Mouse (Mus musculus) lung, embryonic 15.5 days (tissue): ENCODE results near the gene Palm2. TPM values are rescaled to one million over a fixed set of nuclear protein-coding genes. Genes with fewer than 3 reads are reported as not detected.

ENCODE experiments used
- ATAC-seq: fragments of 200-750 bp; cut with Nextera tagmentation; 2 replicates; pipeline ENCODE4 v1.8.0; 2017; ENCODE audit warnings: moderate number of reproducible peaks, borderline replicate concordance; ENCODE audit not compliant: low FRiP score, low TSS enrichment; ENCODE audit errors: extremely low read depth
- H3K27ac ChIP-seq: fragments of 300-500 bp; sonication (generic); 2 replicates; pipeline ENCODE4 v1.5.1; 2015; ENCODE audit warnings: moderate library complexity, mild to moderate bottlenecking, inconsistent platforms
- H3K27me3 ChIP-seq: fragments of 300-500 bp; sonication (generic); 2 replicates; pipeline ENCODE4 v1.6.1; 2015; ENCODE audit warnings: inconsistent platforms
- H3K36me3 ChIP-seq: fragments of 300-500 bp; sonication (generic); 2 replicates; pipeline ENCODE4 v1.6.1; 2015; ENCODE audit warnings: inconsistent platforms
- H3K4me1 ChIP-seq: fragments of 300-500 bp; sonication (generic); 2 replicates; pipeline ENCODE4 v1.6.1; 2015; ENCODE audit warnings: inconsistent platforms
- H3K4me2 ChIP-seq: fragments of 300-500 bp; sonication (generic); 2 replicates; pipeline ENCODE4 v1.6.1; 2015; ENCODE audit warnings: inconsistent platforms, mild to moderate bottlenecking, moderate library complexity
- H3K4me3 ChIP-seq: fragments of 300-500 bp; sonication (generic); 2 replicates; pipeline ENCODE4 v1.5.1; 2015; ENCODE audit warnings: mild to moderate bottlenecking, inconsistent platforms
- H3K9ac ChIP-seq: fragments of 300-500 bp; sonication (generic); 2 replicates; pipeline ENCODE4 v1.6.1; 2015; ENCODE audit warnings: inconsistent platforms
- H3K9me3 ChIP-seq: fragments of 300-500 bp; sonication (generic); 2 replicates; pipeline ENCODE4 v1.6.1; 2016; ENCODE audit warnings: inconsistent platforms
- WGBS: fragments of 180-500 bp; shearing (Covaris S2); methylation state at CpG from one replicate; pipeline ENCODE4 v1.1.7; 2015; 5-methylcytosine and 5-hydroxymethylcytosine counted together
- polyA plus RNA-seq: library from polyadenylated mRNA; unstranded; fragments of >200 nt; fragmentation: Nextera tagmentation; extraction: Ambion mirVana; gene quantifications from 2 replicates; pipeline ENCODE4 v1.2.1, GENCODE M21; 2015

Palm2 gene
- polyA plus RNA-seq, 1 experiment from 2014 or later = 8.0 TPM

- H3K4me1 ChIP-seq = no peaks in the 10 kb centered on the region
- no peak overlapping the region for H3K4me3 ChIP-seq
- WGBS = 52% methylated on average over 1 of the region's 1 CpGs
- no peak for ATAC-seq
- no peak overlapping the region for H3K9ac ChIP-seq
- H3K27ac ChIP-seq = no peak overlapping the region
- H3K9me3 ChIP-seq = no peaks in the 10 kb centered on the region
- H3K27me3 ChIP-seq = no peaks in the 10 kb centered on the region
- H3K36me3 ChIP-seq = peaks cover 3% of the 10 kb centered on the region; the same call in 1 of the 2 replicates
- H3K4me2 ChIP-seq = no peak overlapping the region
Measured at GRCm38 (mm10) chr4:57655966-57656365, 221.9 kb downstream of the Palm2 start.

GRCm38 (mm10) chr4:57656388-57656787 is 222.3 kb downstream of the Palm2 start:
- H3K4me1 ChIP-seq = no peaks in the 10 kb centered on the region
- WGBS = 85% methylated on average over 12 of the region's 12 CpGs
- H3K4me3 ChIP-seq = no peak overlapping the region
- H3K4me2 ChIP-seq = no peak overlapping the region
- peaks cover 3% of the 10 kb centered on the region; the same call in 1 of the 2 replicates for H3K36me3 ChIP-seq
- H3K9ac ChIP-seq = no peak overlapping the region
- H3K9me3 ChIP-seq = no peaks in the 10 kb centered on the region
- no peak for ATAC-seq
- H3K27me3 ChIP-seq = no peaks in the 10 kb centered on the region
- H3K27ac ChIP-seq = no peak overlapping the region

- no peaks in the 10 kb centered on the region for H3K9me3 ChIP-seq
- no peak overlapping the region for H3K9ac ChIP-seq
- WGBS = 92% methylated on average over 3 of the region's 3 CpGs
- ATAC-seq = no peak
- H3K4me3 ChIP-seq = no peak overlapping the region
- H3K27ac ChIP-seq = no peak overlapping the region
- no peak overlapping the region for H3K4me2 ChIP-seq
- peaks cover 3% of the 10 kb centered on the region; the same call in 1 of the 2 replicates for H3K36me3 ChIP-seq
- H3K27me3 ChIP-seq = no peaks in the 10 kb centered on the region
- no peaks in the 10 kb centered on the region for H3K4me1 ChIP-seq
Measured at GRCm38 (mm10) chr4:57656861-57657260, 222.8 kb downstream of the Palm2 start.

GRCm38 (mm10) chr4:57660470-57660869 is 226.4 kb downstream of the Palm2 start:
- no peak overlapping the region for H3K27ac ChIP-seq
- no peak overlapping the region for H3K4me3 ChIP-seq
- no peak overlapping the region for H3K9ac ChIP-seq
- no peaks in the 10 kb centered on the region for H3K9me3 ChIP-seq
- ATAC-seq = no peak
- no peaks in the 10 kb centered on the region for H3K4me1 ChIP-seq
- WGBS = 20% methylated on average over 4 of the region's 4 CpGs
- H3K36me3 ChIP-seq = 0 out of 2 replicates have a peak, but pooled peaks cover 3% of the 10 kb centered on the region
- no peaks in the 10 kb centered on the region for H3K27me3 ChIP-seq
- no peak overlapping the region for H3K4me2 ChIP-seq

- no peak overlapping the region for H3K27ac ChIP-seq
- H3K27me3 ChIP-seq = no peaks in the 10 kb centered on the region
- H3K4me1 ChIP-seq = no peaks in the 10 kb centered on the region
- no peaks in the 10 kb centered on the region for H3K36me3 ChIP-seq
- H3K4me2 ChIP-seq = no peak overlapping the region
- no peak overlapping the region for H3K4me3 ChIP-seq
- no peaks in the 10 kb centered on the region for H3K9me3 ChIP-seq
- no peak overlapping the region for H3K9ac ChIP-seq
- ATAC-seq = no peak
- 64% methylated on average over 3 of the region's 3 CpGs for whole genome bisulfite sequencing
Measured at GRCm38 (mm10) chr4:57666101-57666500, 232.1 kb downstream of the Palm2 start.

- H3K27ac ChIP-seq = no peak overlapping the region
- H3K27me3 ChIP-seq = no peaks in the 10 kb centered on the region
- 44% methylated on average over 7 of the region's 7 CpGs for WGBS
- H3K4me1 ChIP-seq = peaks cover 30% of the 10 kb centered on the region
- H3K9me3 ChIP-seq = no peaks in the 10 kb centered on the region
- no peaks in the 10 kb centered on the region for H3K36me3 ChIP-seq
- H3K4me3 ChIP-seq = no peak overlapping the region
- H3K9ac ChIP-seq = no peak overlapping the region
- no peak for ATAC-seq
- no peak overlapping the region for H3K4me2 ChIP-seq
Measured at GRCm38 (mm10) chr4:57670813-57671469, 236.9 kb downstream of the Palm2 start.

GRCm38 (mm10) chr4:57672541-57672940 is 238.5 kb downstream of the Palm2 start:
- no peaks in the 10 kb centered on the region for H3K9me3 ChIP-seq
- no peaks in the 10 kb centered on the region for H3K36me3 ChIP-seq
- no peak overlapping the region for H3K9ac ChIP-seq
- no peak overlapping the region for H3K27ac ChIP-seq
- H3K4me2 ChIP-seq = no peak overlapping the region
- 75% methylated on average over 4 of the region's 4 CpGs for WGBS
- H3K27me3 ChIP-seq = no peaks in the 10 kb centered on the region
- ATAC-seq = no peak
- no peak overlapping the region for H3K4me3 ChIP-seq
- H3K4me1 ChIP-seq = peaks cover 34% of the 10 kb centered on the region

- Histone ChIP-seq H3K27ac (peak overlapping the region; percentile 60), H3K9ac (no peak overlapping the region), H3K9me3 (no peaks in the 10 kb centered on the region), H3K4me3 (no peak overlapping the region), H3K27me3 (no peaks in the 10 kb centered on the region), H3K4me2 (peak overlapping the region; percentile 45; the same call in 1 of the 2 replicates), H3K36me3 (no peaks in the 10 kb centered on the region), H3K4me1 (peaks cover 34% of the 10 kb centered on the region)
- WGBS = 11% methylated on average over 12 of the region's 12 CpGs
- ATAC-seq = no peak; the same call in 1 of the 2 replicates
Measured at GRCm38 (mm10) chr4:57672996-57673906, 239.2 kb downstream of the Palm2 start.

- no peaks in the 10 kb centered on the region for H3K36me3 ChIP-seq
- no peak overlapping the region for H3K4me3 ChIP-seq
- H3K27ac ChIP-seq = peak overlapping the region; percentile 60
- WGBS = 37% methylated on average over 7 of the region's 7 CpGs
- peaks cover 34% of the 10 kb centered on the region for H3K4me1 ChIP-seq
- no peaks in the 10 kb centered on the region for H3K27me3 ChIP-seq
- no peak for ATAC-seq
- H3K4me2 ChIP-seq = peak overlapping the region; percentile 48; the same call in 1 of the 2 replicates
- no peaks in the 10 kb centered on the region for H3K9me3 ChIP-seq
- no peak overlapping the region for H3K9ac ChIP-seq
Measured at GRCm38 (mm10) chr4:57674351-57674750, 240.3 kb downstream of the Palm2 start.

GRCm38 (mm10) chr4:57675387-57675786 is 241.3 kb downstream of the Palm2 start:
- H3K27me3 ChIP-seq = no peaks in the 10 kb centered on the region
- peak; percentile 87 for ATAC-seq
- H3K36me3 ChIP-seq = no peaks in the 10 kb centered on the region
- H3K27ac ChIP-seq = peak overlapping the region; percentile 60
- peak overlapping the region; percentile 48 for H3K4me2 ChIP-seq
- H3K4me3 ChIP-seq = peak overlapping the region; percentile 6; the same call in 1 of the 2 replicates
- H3K9me3 ChIP-seq = no peaks in the 10 kb centered on the region
- H3K4me1 ChIP-seq = peaks cover 34% of the 10 kb centered on the region
- no peak overlapping the region for H3K9ac ChIP-seq
- WGBS = under 1% methylated on average over 13 of the region's 13 CpGs

GRCm38 (mm10) chr4:57677916-57678315 is 243.9 kb downstream of the Palm2 start:
- Histone ChIP-seq H3K9me3 (no peaks in the 10 kb centered on the region), H3K27me3 (no peaks in the 10 kb centered on the region), H3K27ac (no peak overlapping the region), H3K9ac (no peak overlapping the region), H3K4me3 (no peak overlapping the region), H3K4me2 (no peak overlapping the region), H3K4me1 (peaks cover 37% of the 10 kb centered on the region), H3K36me3 (no peaks in the 10 kb centered on the region)
- WGBS = 44% methylated on average over 12 of the region's 12 CpGs
- ATAC-seq = no peak

GRCm38 (mm10) chr4:57678991-57679457 is 245.0 kb downstream of the Palm2 start:
- peaks cover 29% of the 10 kb centered on the region for H3K4me1 ChIP-seq

More at GRCm38 (mm10) chr4:57678991-57679457, 245.0 kb downstream of the Palm2 start:
- ATAC-seq = no peak
- Histone ChIP-seq H3K4me3 (no peak overlapping the region), H3K9me3 (no peaks in the 10 kb centered on the region), H3K27ac (peak overlapping the region; percentile 66), H3K27me3 (no peaks in the 10 kb centered on the region), H3K9ac (no peak overlapping the region), H3K4me2 (no peak overlapping the region), H3K36me3 (no peaks in the 10 kb centered on the region)
- WGBS = 54% methylated on average over 9 of the region's 9 CpGs
